Mouse (Mus musculus) cortical plate, adult 2 months (tissue): ENCODE data around the gene Csrnp1.

ENCODE experiments used
- CTCF ChIP-seq: fragments of 200-500 bp; IDR thresholded peaks from 2 replicates; pipeline ENCODE4 v1.5.1; 2011; ENCODE audit warnings: mild to moderate bottlenecking, control low read depth, low read length; ENCODE audit not compliant: insufficient read depth; ENCODE audit errors: extremely low read depth
- POLR2A ChIP-seq: fragments of 200-500 bp; IDR thresholded peaks from 2 replicates; pipeline ENCODE4 v1.6.1; 2011; ENCODE audit warnings: mild to moderate bottlenecking, low read length, control low read depth; ENCODE audit not compliant: insufficient read depth; ENCODE audit errors: extremely low read depth

DNA sequence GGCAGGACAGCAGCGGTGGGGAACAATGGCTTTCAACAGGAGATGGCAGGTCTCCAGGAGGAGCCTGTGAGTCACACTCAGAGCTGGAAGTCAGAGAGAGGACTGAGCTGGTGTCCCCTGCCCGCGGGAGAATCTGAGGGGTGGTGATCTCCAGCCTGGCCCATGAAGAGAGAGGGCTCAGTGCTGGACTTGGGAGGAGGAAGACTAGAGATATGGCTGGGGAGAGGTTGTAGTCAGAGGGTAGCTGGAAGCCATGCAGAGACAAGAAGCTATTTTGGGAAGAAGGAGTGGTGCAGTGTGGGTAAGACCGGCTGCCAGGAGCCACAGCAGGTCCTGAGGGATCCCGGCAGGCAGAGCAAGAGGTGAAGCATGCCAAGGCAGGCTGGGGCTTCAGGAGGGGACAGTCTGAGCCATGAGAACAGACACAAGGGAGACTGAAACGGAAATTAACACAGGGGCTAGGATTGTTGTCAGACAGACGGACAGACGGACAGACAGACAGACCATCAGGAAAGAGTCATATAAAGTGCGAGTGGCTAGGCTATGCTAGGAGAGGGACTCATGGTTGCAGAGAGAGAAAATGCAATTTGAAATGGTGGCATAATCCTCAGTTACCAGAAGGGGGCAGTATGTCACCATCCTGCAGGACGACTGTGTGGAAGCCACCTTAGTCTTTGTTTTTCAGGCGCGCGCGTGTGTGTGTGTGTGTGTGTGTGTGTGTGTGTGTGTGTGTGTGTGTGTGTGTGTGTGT lies 43.1 kb upstream of the Csrnp1 start:
- TF ChIP-seq POLR2A, result no peak
- peak; percentile 92 for TF ChIP-seq CTCF
